Mouse (Mus musculus): ENCODE data around the gene Nln. TPM values are rescaled to one million over a fixed set of nuclear protein-coding genes. Genes with fewer than 3 reads are reported as not detected.

The Nln gene
- total and polyA plus RNA-seq, 3 experiments: 15.4 to 229 (median 16.1) TPM

DNA sequence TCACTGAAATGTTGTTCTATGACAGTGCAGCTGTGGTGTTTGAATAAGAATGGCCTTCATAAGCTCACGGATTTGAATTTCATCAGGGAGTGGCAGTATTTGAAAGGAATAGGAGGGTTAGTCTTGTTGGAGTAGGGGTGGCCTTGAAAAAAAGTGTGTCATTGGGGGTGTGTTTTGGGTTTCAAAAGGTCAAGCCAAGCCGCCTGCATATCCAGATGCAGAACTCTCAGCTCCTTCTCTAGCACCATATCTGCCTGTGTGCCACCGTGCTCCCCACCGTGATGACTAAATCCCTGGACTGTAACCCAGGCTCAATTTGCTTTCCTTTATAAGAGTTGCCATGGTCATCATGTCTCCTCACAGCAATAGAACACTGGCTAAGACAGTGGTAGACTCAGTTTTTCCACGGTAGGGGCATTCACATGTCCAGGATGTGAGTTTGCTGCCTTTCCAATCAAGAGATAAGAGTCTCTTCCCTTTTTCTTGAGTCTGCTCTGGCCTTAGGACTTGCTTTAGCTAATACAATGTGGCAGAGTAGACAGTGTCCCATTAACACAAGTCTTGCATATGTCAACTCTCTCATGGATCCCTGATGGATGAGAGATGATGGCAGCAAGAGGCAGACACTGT, 7.7 kb downstream of the Nln start:
- Histone ChIP-seq H3K27me3 (ENCODE audit: control insufficient read depth in 1 of 2, insufficient read depth in 2 of 2, low read length in 2 of 2) (no peaks in the 10 kb centered on the region), H3K9ac (ENCODE audit: control insufficient read depth, low read depth, low read length, poor library complexity, severe bottlenecking) (no peak overlapping the region), H3K27ac (ENCODE audit: control insufficient read depth, low read depth, low read length) (no peak overlapping the region), H3K4me1 (ENCODE audit: control insufficient read depth in 1 of 2, insufficient read depth in 2 of 2, low read length in 2 of 2) (peaks cover 0 to 10% of the 10 kb centered on the region in 2 experiments; a peak in 2 of 4 replicates), H3K79me2 (ENCODE audit: control insufficient read depth, insufficient read depth, low read length, poor library complexity) (no peaks in the 10 kb centered on the region; the same call in 1 of the 2 replicates), H3K9me3 (replicated peaks; ENCODE audit: insufficient read depth, low read length) (no peaks in the 10 kb centered on the region), H3K4me3 (ENCODE audit: control insufficient read depth in 1 of 2, insufficient read depth in 1 of 2, low read depth in 2 of 2, low read length in 2 of 2) (no peak overlapping the region), H3K36me3 (ENCODE audit: control insufficient read depth in 1 of 2, insufficient read depth in 2 of 2, low read length in 2 of 2) (peaks cover 0 to 8% of the 10 kb centered on the region in 2 experiments; a peak in 2 of 4 replicates)
- DNase-seq (ENCODE audit: low read depth, low spot score): peak; percentile 66
- TF ChIP-seq EP300 (IDR thresholded peaks at IDR 0.05; ENCODE audit: low read depth in 1 of 2, low read length in 2 of 2) (peak in 1 of 2 experiments; percentile 78; a peak in 2 of 4 replicates), MYB (IDR thresholded peaks at IDR 0.05; ENCODE audit: low read depth, low read length) (no peak), RCOR1 (IDR thresholded peaks at IDR 0.05; ENCODE audit: low read depth, low read length) (0 out of 2 replicates have a peak, but pooled peaks have one; percentile 23), MYC (IDR thresholded peaks at IDR 0.05; ENCODE audit: low read depth, low read length) (0 out of 2 replicates have a peak, but pooled peaks have one; percentile 44), GATA1 (IDR thresholded peaks at IDR 0.05; ENCODE audit: low read depth, low read length) (peak; percentile 75)

DNA sequence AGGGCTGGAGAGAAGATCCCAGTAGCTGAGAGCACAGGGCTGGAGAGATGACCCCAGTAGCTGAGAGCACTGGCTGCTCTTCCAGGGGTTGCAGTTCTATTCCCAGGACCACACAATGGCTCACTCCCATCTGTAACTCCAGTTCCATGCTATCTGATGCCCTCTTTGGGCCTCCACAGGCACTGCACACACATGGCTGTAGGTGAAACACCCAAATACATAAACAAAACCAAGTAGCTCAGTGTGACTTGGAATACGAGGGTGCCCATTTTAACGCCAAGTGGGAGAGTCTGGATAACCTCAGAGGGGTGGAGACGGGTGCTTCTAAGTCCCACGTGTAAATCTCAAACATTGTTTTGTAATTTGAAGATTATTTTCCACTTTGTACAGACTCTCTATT, 9.0 kb downstream of the Nln start:
- no peak overlapping the region for H3K9ac ChIP-seq (ENCODE audit: control insufficient read depth, low read depth, low read length, poor library complexity, severe bottlenecking)
- H3K4me3 ChIP-seq (ENCODE audit: control insufficient read depth in 1 of 2, insufficient read depth in 1 of 2, low read depth in 2 of 2, low read length in 2 of 2): no peak overlapping the region
- no peak for DNase-seq (ENCODE audit: low read depth, low spot score)
- TF ChIP-seq POLR2AphosphoS2 (IDR thresholded peaks at IDR 0.05; ENCODE audit: low read length): no peak
- TF ChIP-seq CTCF (IDR thresholded peaks at IDR 0.05 in 2 of 3, conservative IDR thresholded peaks at IDR 0.05 in 1 of 3; ENCODE audit: control insufficient read depth in 1 of 3, insufficient read depth in 1 of 3, low read depth in 2 of 3, low read length in 3 of 3, poor library complexity in 1 of 3, severe bottlenecking in 1 of 3): peak in 2 of 3 experiments; percentile 19 to 31; a peak in 1 of 6 replicates
- H3K9me3 ChIP-seq (replicated peaks; ENCODE audit: insufficient read depth, low read length): no peaks in the 10 kb centered on the region
- H3K36me3 ChIP-seq (ENCODE audit: control insufficient read depth in 1 of 2, insufficient read depth in 2 of 2, low read length in 2 of 2): peaks cover 0 to 8% of the 10 kb centered on the region in 2 experiments; a peak in 2 of 4 replicates
- peaks cover 0 to 10% of the 10 kb centered on the region in 2 experiments; a peak in 2 of 4 replicates for H3K4me1 ChIP-seq (ENCODE audit: control insufficient read depth in 1 of 2, insufficient read depth in 2 of 2, low read length in 2 of 2)
- no peaks in the 10 kb centered on the region for H3K27me3 ChIP-seq (ENCODE audit: control insufficient read depth in 1 of 2, insufficient read depth in 2 of 2, low read length in 2 of 2)
- H3K27ac ChIP-seq (ENCODE audit: control insufficient read depth, low read depth, low read length): no peak overlapping the region
- no peaks in the 10 kb centered on the region; the same call in 1 of the 2 replicates for H3K79me2 ChIP-seq (ENCODE audit: control insufficient read depth, insufficient read depth, low read length, poor library complexity)

DNA sequence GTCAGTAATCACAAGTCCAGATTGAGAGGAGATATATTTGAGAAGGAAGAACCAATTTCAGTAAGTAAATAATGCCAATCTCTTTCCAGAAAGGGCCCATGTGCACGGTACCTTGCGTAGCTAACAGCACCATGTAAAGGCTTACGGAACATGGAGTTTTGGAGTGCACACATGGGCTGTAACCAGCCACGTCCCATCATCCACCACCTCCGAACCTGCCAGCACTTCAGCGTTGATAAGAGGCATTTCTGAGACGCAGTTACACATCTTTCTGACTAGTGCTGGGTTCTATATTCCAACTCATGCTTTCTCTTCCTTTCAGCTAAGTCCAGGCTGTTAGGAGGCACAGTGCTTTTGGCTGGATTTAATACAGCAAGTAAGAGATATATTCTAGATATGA, 12.2 kb downstream of the Nln start:
- no peak for DNase-seq (ENCODE audit: low read depth, low spot score)
- no peaks in the 10 kb centered on the region for H3K27me3 ChIP-seq (ENCODE audit: control insufficient read depth in 1 of 2, insufficient read depth in 2 of 2, low read length in 2 of 2)
- H3K79me2 ChIP-seq (ENCODE audit: control insufficient read depth, insufficient read depth, low read length, poor library complexity): no peaks in the 10 kb centered on the region; the same call in 1 of the 2 replicates
- H3K36me3 ChIP-seq (ENCODE audit: control insufficient read depth in 1 of 2, insufficient read depth in 2 of 2, low read length in 2 of 2): peaks cover 0 to 8% of the 10 kb centered on the region in 2 experiments; a peak in 2 of 4 replicates
- TF ChIP-seq KAT2A (conservative IDR thresholded peaks at IDR 0.05; ENCODE audit: low read depth, low read length) (no peak), TCF12 (IDR thresholded peaks at IDR 0.05; ENCODE audit: low read depth, low read length) (no peak), MYC (IDR thresholded peaks at IDR 0.05; ENCODE audit: low read depth, low read length) (no peak), ZKSCAN1 (IDR thresholded peaks at IDR 0.05; ENCODE audit: low read depth, low read length) (no peak), POLR2AphosphoS5 (IDR thresholded peaks at IDR 0.05; ENCODE audit: borderline replicate concordance, low read depth, low read length) (no peak), CHD2 (IDR thresholded peaks at IDR 0.05; ENCODE audit: low read length) (no peak), EP300 (IDR thresholded peaks at IDR 0.05; ENCODE audit: low read depth in 1 of 2, low read length in 2 of 2) (no peak), RCOR1 (IDR thresholded peaks at IDR 0.05; ENCODE audit: low read depth, low read length) (no peak), TBP (IDR thresholded peaks at IDR 0.05; ENCODE audit: low read depth, low read length) (no peak)
- no peaks in the 10 kb centered on the region for H3K9me3 ChIP-seq (replicated peaks; ENCODE audit: insufficient read depth, low read length)
- no peak overlapping the region for H3K9ac ChIP-seq (ENCODE audit: control insufficient read depth, low read depth, low read length, poor library complexity, severe bottlenecking)
- no peak overlapping the region for H3K4me3 ChIP-seq (ENCODE audit: control insufficient read depth in 1 of 2, insufficient read depth in 1 of 2, low read depth in 2 of 2, low read length in 2 of 2)
- peaks cover 0 to 7% of the 10 kb centered on the region in 2 experiments; a peak in 2 of 4 replicates for H3K4me1 ChIP-seq (ENCODE audit: control insufficient read depth in 1 of 2, insufficient read depth in 2 of 2, low read length in 2 of 2)
- no peak overlapping the region for H3K27ac ChIP-seq (ENCODE audit: control insufficient read depth, low read depth, low read length)

Data from MEL (cell line).